ENCODE assay signal across 27 mouse cellular contexts in genomic region chr9:117002083-117002482, GRCm38 (mm10).
DNase-seq lines count a peak whose midpoint lies in the region; ATAC-seq lines count a peak whose summit lies in the region.
"Had no signal": no experiment of that assay in that cellular context is flagged by ENCODE, and none has a peak within 500 bp of the region (broad histone marks: within the 10 kb centered on the region; RNA-seq: fewer than 3 reads in every experiment).

No protein-coding gene starts in this region.

- DNase-seq in heart, adult 11 months = peak; percentile 56
- no peak for DNase-seq in lung, adult 18-20 months
- peak; percentile 23 for DNase-seq in lung, postnatal 14 days
- no peak for DNase-seq in frontal cortex, postnatal 36 days (ENCODE audit: low spot score in 2 of 2)
- DNase-seq in thymus, postnatal 10 days (ENCODE audit: low spot score in 2 of 2) = no peak
- DNase-seq: adrenal gland, postnatal 36 days; cerebellum, adult 18-20 months; cerebellum, postnatal 14 days; gastrocnemius, postnatal 36 days; heart, postnatal 36 days; kidney, adult 18-20 months; kidney, postnatal 14 days; liver, embryonic 13.5 days; retina, postnatal 1 day; right cerebral cortex, postnatal 25 days; spleen, adult 18-20 months had no signal

- H3K9me3 ChIP-seq in heart, embryonic 11.5 days (replicated peaks; ENCODE audit: control insufficient read depth, low read length) = no peaks in the 10 kb centered on the region
- no peaks in the 10 kb centered on the region for H3K9me3 ChIP-seq in lung, embryonic 15.5 days
- H3K9me3 ChIP-seq: embryonic facial prominence, embryonic 13.5 days; heart, embryonic 15.5 days; hindbrain, embryonic 13.5 days; limb, embryonic 12.5 days; liver, embryonic 13.5 days; midbrain, embryonic 12.5 days; neural tube, embryonic 12.5 days had no signal

- H3K27ac ChIP-seq in heart, embryonic 11.5 days (ENCODE audit: low read depth, low read length) = no peak overlapping the region
- 0 out of 2 replicates have a peak overlapping the region, but pooled peaks have one; percentile 24 for H3K27ac ChIP-seq in lung, embryonic 15.5 days
- H3K27ac ChIP-seq in brown adipose tissue, adult 24 weeks (replicated peaks; ENCODE audit: low read depth, low read length) = peak overlapping the region; percentile 61
- H3K27ac ChIP-seq: embryonic facial prominence, embryonic 13.5 days; heart, embryonic 15.5 days; hindbrain, embryonic 13.5 days; limb, embryonic 12.5 days; liver, embryonic 13.5 days; midbrain, embryonic 12.5 days; neural tube, embryonic 12.5 days had no signal

- WGBS in heart, embryonic 11.5 days (ENCODE audit: insufficient replicate concordance) = 81% methylated on average over 2 of the region's 2 CpGs
- 42% methylated on average over 2 of the region's 2 CpGs for WGBS in lung, embryonic 15.5 days

- H3K4me1 ChIP-seq in heart, embryonic 11.5 days (ENCODE audit: control insufficient read depth, insufficient read depth, low read length) = no peaks in the 10 kb centered on the region
- 0 out of 2 replicates have a peak, but pooled peaks cover 4% of the 10 kb centered on the region for H3K4me1 ChIP-seq in lung, embryonic 15.5 days
- H3K4me1 ChIP-seq in brown adipose tissue, adult 24 weeks (ENCODE audit: control insufficient read depth, insufficient read depth, insufficient read length, low read length) = no peaks in the 10 kb centered on the region; the same call in 1 of the 2 replicates
- H3K4me1 ChIP-seq: heart, embryonic 15.5 days; liver, embryonic 13.5 days; midbrain, embryonic 12.5 days; neural tube, embryonic 12.5 days had no signal

- no peaks in the 10 kb centered on the region for H3K27me3 ChIP-seq in heart, embryonic 11.5 days (ENCODE audit: control insufficient read depth, insufficient read depth, low read length)
- H3K27me3 ChIP-seq in lung, embryonic 15.5 days = no peaks in the 10 kb centered on the region
- H3K27me3 ChIP-seq: embryonic facial prominence, embryonic 13.5 days; heart, embryonic 15.5 days; hindbrain, embryonic 13.5 days; limb, embryonic 12.5 days; liver, embryonic 13.5 days; midbrain, embryonic 12.5 days; neural tube, embryonic 12.5 days had no signal

- H3K9ac ChIP-seq in heart, embryonic 11.5 days (ENCODE audit: low read depth, low read length) = no peak overlapping the region
- H3K9ac ChIP-seq in lung, embryonic 15.5 days = no peak overlapping the region
- H3K9ac ChIP-seq: embryonic facial prominence, embryonic 13.5 days; heart, embryonic 15.5 days; hindbrain, embryonic 13.5 days; limb, embryonic 12.5 days; liver, embryonic 13.5 days; midbrain, embryonic 12.5 days; neural tube, embryonic 12.5 days had no signal

- H3K4me2 ChIP-seq in heart, embryonic 11.5 days = no peak overlapping the region
- no peak overlapping the region for H3K4me2 ChIP-seq in lung, embryonic 15.5 days
- H3K4me2 ChIP-seq: embryonic facial prominence, embryonic 13.5 days; heart, embryonic 15.5 days; hindbrain, embryonic 13.5 days; limb, embryonic 12.5 days; liver, embryonic 13.5 days; midbrain, embryonic 12.5 days; neural tube, embryonic 12.5 days had no signal

- no peak for ATAC-seq in heart, embryonic 11.5 days (replicated peaks; ENCODE audit: insufficient number of reproducible peaks, low FRiP score, low TSS enrichment)
- no peak for ATAC-seq in lung, embryonic 15.5 days (ENCODE audit: borderline replicate concordance, extremely low read depth, low FRiP score, low TSS enrichment)
- ATAC-seq: activated CD4-positive, CD25-positive, alpha-beta regulatory T cell, adult 4 months; forebrain, embryonic 16.5 days had no signal

- no peaks in the 10 kb centered on the region for H3K36me3 ChIP-seq in heart, embryonic 11.5 days (ENCODE audit: control insufficient read depth, insufficient read depth, low read length)
- no peaks in the 10 kb centered on the region for H3K36me3 ChIP-seq in lung, embryonic 15.5 days
- H3K36me3 ChIP-seq: embryonic facial prominence, embryonic 13.5 days; heart, embryonic 15.5 days; hindbrain, embryonic 13.5 days; limb, embryonic 12.5 days; liver, embryonic 13.5 days; midbrain, embryonic 12.5 days; neural tube, embryonic 12.5 days had no signal

- H3K4me3 ChIP-seq in heart, embryonic 11.5 days (ENCODE audit: low read depth, low read length) = no peak overlapping the region
- no peak overlapping the region for H3K4me3 ChIP-seq in lung, embryonic 15.5 days
- no peak overlapping the region for H3K4me3 ChIP-seq in brown adipose tissue, adult 24 weeks (ENCODE audit: insufficient read depth, low read depth, low read length)
- H3K4me3 ChIP-seq: embryonic facial prominence, embryonic 13.5 days; heart, embryonic 15.5 days; hindbrain, embryonic 13.5 days; limb, embryonic 12.5 days; liver, embryonic 13.5 days; midbrain, embryonic 12.5 days; neural tube, embryonic 12.5 days had no signal

Comparison
In these comparisons a context has a peak if more than half of its experiments do, and no peak if none do; other contexts are left out.
1. DNase-seq: peak in heart, adult 11 months (single experiment) and lung, postnatal 14 days (single experiment); none in lung, adult 18-20 months (0 of 2), frontal cortex, postnatal 36 days (0 of 2) and thymus, postnatal 10 days (0 of 2).